Mouse (Mus musculus): ENCODE measurements around the gene Rsbn1l. TPM values are rescaled to one million over a fixed set of nuclear protein-coding genes. Genes with fewer than 3 reads are reported as not detected.

Rsbn1l gene
- polyA plus RNA-seq, 1 experiment: 1.9 TPM

DNA sequence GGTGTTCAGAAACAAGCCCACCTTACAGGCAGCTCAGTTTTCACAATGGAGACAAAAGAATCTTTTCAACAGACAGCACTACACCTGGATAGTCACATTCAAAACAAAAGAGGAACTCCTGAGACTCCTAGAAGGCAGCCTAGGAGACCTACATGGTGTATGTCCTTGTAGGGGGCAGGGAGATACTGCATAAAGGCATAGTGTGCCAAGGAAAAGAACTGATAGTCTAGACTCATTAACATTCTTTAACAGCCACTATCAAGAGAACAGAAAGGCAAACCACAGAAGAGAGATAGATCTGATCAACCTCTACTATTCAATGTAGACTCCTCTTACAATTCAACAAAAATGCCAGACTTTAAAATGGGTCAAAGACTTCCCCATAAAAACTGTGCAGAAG, 25.8 kb downstream of the Rsbn1l start:
- no peak overlapping the region for H3K4me3 ChIP-seq (ENCODE audit: insufficient read depth, poor library complexity, severe bottlenecking)
- H3K36me3 ChIP-seq (ENCODE audit: control insufficient read depth, insufficient read depth): no peaks in the 10 kb centered on the region
- peaks cover 95% of the 10 kb centered on the region for H3K79me2 ChIP-seq (ENCODE audit: control insufficient read depth, insufficient read depth)
- H3K79me3 ChIP-seq (ENCODE audit: low read depth): peaks cover 43% of the 10 kb centered on the region
- no peak overlapping the region for H3ac ChIP-seq (ENCODE audit: control insufficient read depth, insufficient read length, low read depth)
- H3K27me3 ChIP-seq (ENCODE audit: control insufficient read depth, insufficient read depth, insufficient read length): no peaks in the 10 kb centered on the region
- TF ChIP-seq MAX (IDR thresholded peaks at IDR 0.05): no peak
- no peak for TF ChIP-seq MYOG (IDR thresholded peaks at IDR 0.05; ENCODE audit: control insufficient read depth, extremely low read depth, insufficient read length)
- TF ChIP-seq FOSL1 (IDR thresholded peaks at IDR 0.05; ENCODE audit: insufficient read depth, low read length, poor library complexity, severe bottlenecking): no peak
- no peak for TF ChIP-seq MYOD1 (IDR thresholded peaks at IDR 0.05; ENCODE audit: control insufficient read depth, insufficient read length, low read depth)
- TF ChIP-seq CTCF (IDR thresholded peaks at IDR 0.05; ENCODE audit: control insufficient read depth, insufficient read depth, insufficient read length): no peak

- Histone ChIP-seq H3ac (ENCODE audit: control insufficient read depth, insufficient read length, low read depth) (no peak overlapping the region), H3K36me3 (ENCODE audit: control insufficient read depth, insufficient read depth) (no peaks in the 10 kb centered on the region), H3K79me2 (ENCODE audit: control insufficient read depth, insufficient read depth) (peaks cover 90% of the 10 kb centered on the region), H3K4me3 (ENCODE audit: insufficient read depth, poor library complexity, severe bottlenecking) (no peak overlapping the region), H3K27me3 (ENCODE audit: control insufficient read depth, insufficient read depth, insufficient read length) (no peaks in the 10 kb centered on the region), H3K79me3 (ENCODE audit: low read depth) (peaks cover 47% of the 10 kb centered on the region)
- TF ChIP-seq CTCF (IDR thresholded peaks at IDR 0.05; ENCODE audit: control insufficient read depth, insufficient read depth, insufficient read length) (no peak), CEBPB (IDR thresholded peaks at IDR 0.05; ENCODE audit: low read depth) (peak; percentile 71)
These were observed 26.5 kb downstream of the Rsbn1l start for GRCm38 (mm10) chr5:20929669-20930151.

DNA sequence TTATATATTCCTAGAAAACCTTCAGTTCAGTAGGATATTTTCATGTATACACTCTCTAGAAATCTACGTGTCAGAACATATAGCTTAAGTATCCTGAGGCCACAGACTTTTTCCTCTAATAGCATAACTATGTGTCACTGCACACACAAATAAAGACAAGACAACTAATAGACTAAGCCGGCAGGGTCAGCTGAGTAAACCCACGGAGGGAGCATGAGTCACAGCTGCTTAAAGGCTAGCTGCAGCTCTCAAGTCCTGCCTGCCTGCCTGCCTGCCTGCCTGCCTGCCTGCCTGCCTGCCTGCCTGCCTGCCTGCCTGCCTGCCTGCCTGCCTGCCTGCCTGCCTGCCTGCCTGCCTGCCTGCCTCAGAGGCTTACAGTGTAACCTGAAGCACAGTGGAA, 30.7 kb downstream of the Rsbn1l start:
- H3ac ChIP-seq (ENCODE audit: control insufficient read depth, insufficient read length, low read depth): no peak overlapping the region
- H3K36me3 ChIP-seq (ENCODE audit: control insufficient read depth, insufficient read depth): peaks cover 7% of the 10 kb centered on the region
- H3K79me3 ChIP-seq (ENCODE audit: low read depth): peaks cover 31% of the 10 kb centered on the region
- no peak overlapping the region for H3K4me3 ChIP-seq (ENCODE audit: insufficient read depth, poor library complexity, severe bottlenecking)
- peaks cover 77% of the 10 kb centered on the region for H3K79me2 ChIP-seq (ENCODE audit: control insufficient read depth, insufficient read depth)
- TF ChIP-seq MAX (IDR thresholded peaks at IDR 0.05) (no peak), MYOD1 (IDR thresholded peaks at IDR 0.05; ENCODE audit: control insufficient read depth, insufficient read length, low read depth) (no peak), FOSL1 (IDR thresholded peaks at IDR 0.05; ENCODE audit: insufficient read depth, low read length, poor library complexity, severe bottlenecking) (no peak), CEBPB (IDR thresholded peaks at IDR 0.05; ENCODE audit: low read depth) (no peak), CTCF (IDR thresholded peaks at IDR 0.05; ENCODE audit: control insufficient read depth, insufficient read depth, insufficient read length) (no peak), MYOG (IDR thresholded peaks at IDR 0.05; ENCODE audit: control insufficient read depth, extremely low read depth, insufficient read length) (no peak), USF1 (IDR thresholded peaks at IDR 0.05; ENCODE audit: low read depth) (no peak)
- no peaks in the 10 kb centered on the region for H3K27me3 ChIP-seq (ENCODE audit: control insufficient read depth, insufficient read depth, insufficient read length)

GRCm38 (mm10) chr5:20924608-20925007, 31.6 kb downstream of the Rsbn1l start:
- H3K4me3 ChIP-seq (ENCODE audit: insufficient read depth, poor library complexity, severe bottlenecking): no peak overlapping the region
- TF ChIP-seq CEBPB (IDR thresholded peaks at IDR 0.05; ENCODE audit: low read depth) (no peak), MYOG (IDR thresholded peaks at IDR 0.05; ENCODE audit: control insufficient read depth, extremely low read depth, insufficient read length) (no peak), FOSL1 (IDR thresholded peaks at IDR 0.05; ENCODE audit: insufficient read depth, low read length, poor library complexity, severe bottlenecking) (no peak), CTCF (IDR thresholded peaks at IDR 0.05; ENCODE audit: control insufficient read depth, insufficient read depth, insufficient read length) (no peak), USF1 (IDR thresholded peaks at IDR 0.05; ENCODE audit: low read depth) (no peak), MYOD1 (IDR thresholded peaks at IDR 0.05; ENCODE audit: control insufficient read depth, insufficient read length, low read depth) (no peak), MAX (IDR thresholded peaks at IDR 0.05) (no peak)
- H3K79me3 ChIP-seq (ENCODE audit: low read depth): peaks cover 30% of the 10 kb centered on the region

GRCm38 (mm10) chr5:20919566-20919965, 36.6 kb downstream of the Rsbn1l start:
- no peak overlapping the region for H3ac ChIP-seq (ENCODE audit: control insufficient read depth, insufficient read length, low read depth)
- peaks cover 39% of the 10 kb centered on the region for H3K79me2 ChIP-seq (ENCODE audit: control insufficient read depth, insufficient read depth)
- no peak for TF ChIP-seq CTCF (IDR thresholded peaks at IDR 0.05; ENCODE audit: control insufficient read depth, insufficient read depth, insufficient read length)
- no peak for TF ChIP-seq MYOG (IDR thresholded peaks at IDR 0.05; ENCODE audit: control insufficient read depth, extremely low read depth, insufficient read length)
- no peak for TF ChIP-seq MYOD1 (IDR thresholded peaks at IDR 0.05; ENCODE audit: control insufficient read depth, insufficient read length, low read depth)
- no peak for TF ChIP-seq FOSL1 (IDR thresholded peaks at IDR 0.05; ENCODE audit: insufficient read depth, low read length, poor library complexity, severe bottlenecking)
- TF ChIP-seq CEBPB (IDR thresholded peaks at IDR 0.05; ENCODE audit: low read depth): no peak
- TF ChIP-seq MAX (IDR thresholded peaks at IDR 0.05): no peak
- TF ChIP-seq USF1 (IDR thresholded peaks at IDR 0.05; ENCODE audit: low read depth): no peak

More at GRCm38 (mm10) chr5:20924608-20925007, 31.6 kb downstream of the Rsbn1l start:
- no peaks in the 10 kb centered on the region for H3K27me3 ChIP-seq (ENCODE audit: control insufficient read depth, insufficient read depth, insufficient read length)
- H3K36me3 ChIP-seq (ENCODE audit: control insufficient read depth, insufficient read depth): peaks cover 7% of the 10 kb centered on the region
- peaks cover 73% of the 10 kb centered on the region for H3K79me2 ChIP-seq (ENCODE audit: control insufficient read depth, insufficient read depth)
- H3ac ChIP-seq (ENCODE audit: control insufficient read depth, insufficient read length, low read depth): no peak overlapping the region

DNA sequence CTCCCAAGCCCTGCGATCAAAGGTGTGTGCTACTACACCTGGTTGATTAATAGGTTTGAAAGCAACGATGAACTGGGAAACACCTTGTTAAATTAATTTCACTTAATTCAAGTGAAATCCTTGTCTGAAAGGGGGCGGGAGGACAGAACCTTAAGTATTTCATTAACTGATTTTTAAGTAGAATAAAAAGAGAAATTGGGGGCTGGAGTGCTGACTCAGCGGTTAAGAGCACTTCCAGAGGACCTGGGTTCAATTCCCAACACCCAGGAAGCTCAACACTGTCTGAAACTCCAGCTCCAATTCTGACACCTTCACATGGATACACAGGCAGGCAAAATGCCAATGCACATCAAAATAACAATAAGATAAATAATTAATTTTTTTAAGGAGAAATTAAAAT, 37.2 kb downstream of the Rsbn1l start:
- no peak overlapping the region for H3ac ChIP-seq (ENCODE audit: control insufficient read depth, insufficient read length, low read depth)
- H3K27me3 ChIP-seq (ENCODE audit: control insufficient read depth, insufficient read depth, insufficient read length): no peaks in the 10 kb centered on the region
- peaks cover 7% of the 10 kb centered on the region for H3K79me3 ChIP-seq (ENCODE audit: low read depth)
- H3K4me3 ChIP-seq (ENCODE audit: insufficient read depth, poor library complexity, severe bottlenecking): no peak overlapping the region
- H3K36me3 ChIP-seq (ENCODE audit: control insufficient read depth, insufficient read depth): peaks cover 7% of the 10 kb centered on the region
- peaks cover 34% of the 10 kb centered on the region for H3K79me2 ChIP-seq (ENCODE audit: control insufficient read depth, insufficient read depth)
- TF ChIP-seq FOSL1 (IDR thresholded peaks at IDR 0.05; ENCODE audit: insufficient read depth, low read length, poor library complexity, severe bottlenecking): no peak
- TF ChIP-seq MYOD1 (IDR thresholded peaks at IDR 0.05; ENCODE audit: control insufficient read depth, insufficient read length, low read depth): no peak
- no peak for TF ChIP-seq CEBPB (IDR thresholded peaks at IDR 0.05; ENCODE audit: low read depth)
- no peak for TF ChIP-seq MYOG (IDR thresholded peaks at IDR 0.05; ENCODE audit: control insufficient read depth, extremely low read depth, insufficient read length)
- TF ChIP-seq CTCF (IDR thresholded peaks at IDR 0.05; ENCODE audit: control insufficient read depth, insufficient read depth, insufficient read length): no peak
- no peak for TF ChIP-seq USF1 (IDR thresholded peaks at IDR 0.05; ENCODE audit: low read depth)
- no peak for TF ChIP-seq MAX (IDR thresholded peaks at IDR 0.05)

More at GRCm38 (mm10) chr5:20919566-20919965, 36.6 kb downstream of the Rsbn1l start:
- H3K36me3 ChIP-seq (ENCODE audit: control insufficient read depth, insufficient read depth): peaks cover 7% of the 10 kb centered on the region
- peaks cover 9% of the 10 kb centered on the region for H3K79me3 ChIP-seq (ENCODE audit: low read depth)
- H3K4me3 ChIP-seq (ENCODE audit: insufficient read depth, poor library complexity, severe bottlenecking): no peak overlapping the region
- no peaks in the 10 kb centered on the region for H3K27me3 ChIP-seq (ENCODE audit: control insufficient read depth, insufficient read depth, insufficient read length)
